Mouse (Mus musculus) macrophage (primary cell): ENCODE measurements at regions not wholly inside any gene's neighbourhood (a gene's known extent, or its start where the extent isn't known, plus 50 kb on each side); places are given as distances from the start of the nearest gene placed in this dataset.

Source experiments
- H3K27ac ChIP-seq: fragments of 350-480 bp; formaldehyde crosslinking; 2 replicates; pipeline ENCODE4 v1.9.0; 2021
- H3K36me3 ChIP-seq: fragments of 350-480 bp; formaldehyde crosslinking; 2 replicates; pipeline ENCODE4 v1.9.0; 2021; ENCODE audit errors: inconsistent target
- H3K4me3 ChIP-seq: fragments of 350-480 bp; formaldehyde crosslinking; 2 replicates; pipeline ENCODE4 v1.9.0; 2021; ENCODE audit errors: inconsistent target
- H3K79me2 ChIP-seq: fragments of 350-480 bp; formaldehyde crosslinking; 2 replicates; pipeline ENCODE4 v1.9.0; 2021; ENCODE audit errors: inconsistent target
- WGBS: methylation state at CpG from one replicate; pipeline ENCODE4 v1.1.7; 2026; ENCODE audit warnings: inconsistent platforms; ENCODE audit not compliant: missing documents; 5-methylcytosine and 5-hydroxymethylcytosine counted together

DNA sequence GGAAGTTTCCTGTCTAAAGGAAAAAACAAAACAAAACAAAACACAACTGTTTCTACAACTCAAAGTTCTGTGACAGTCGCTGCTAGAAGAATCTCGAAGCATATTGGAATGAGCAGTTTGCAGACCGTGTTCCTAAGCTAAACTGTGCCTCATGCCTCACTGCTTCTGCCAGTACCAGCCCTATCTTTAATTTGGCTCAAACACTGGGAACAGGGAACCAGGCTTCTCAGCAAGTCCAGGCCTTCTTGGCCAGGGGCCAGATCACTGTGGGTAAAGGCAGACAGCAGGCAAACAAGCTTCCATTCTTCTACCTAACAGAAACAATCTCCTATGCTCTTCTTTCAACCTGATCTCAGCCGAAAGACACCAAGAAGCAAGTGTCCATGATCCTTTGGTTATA lies 56.5 kb downstream of the Tmsb4x start:
- H3K36me3 ChIP-seq, result no peaks in the 10 kb centered on the region
- WGBS, result 89% methylated on average over 4 of the region's 4 CpGs
- H3K27ac ChIP-seq, result no peak overlapping the region
- no peaks in the 10 kb centered on the region for H3K79me2 ChIP-seq
- no peak overlapping the region for H3K4me3 ChIP-seq

DNA sequence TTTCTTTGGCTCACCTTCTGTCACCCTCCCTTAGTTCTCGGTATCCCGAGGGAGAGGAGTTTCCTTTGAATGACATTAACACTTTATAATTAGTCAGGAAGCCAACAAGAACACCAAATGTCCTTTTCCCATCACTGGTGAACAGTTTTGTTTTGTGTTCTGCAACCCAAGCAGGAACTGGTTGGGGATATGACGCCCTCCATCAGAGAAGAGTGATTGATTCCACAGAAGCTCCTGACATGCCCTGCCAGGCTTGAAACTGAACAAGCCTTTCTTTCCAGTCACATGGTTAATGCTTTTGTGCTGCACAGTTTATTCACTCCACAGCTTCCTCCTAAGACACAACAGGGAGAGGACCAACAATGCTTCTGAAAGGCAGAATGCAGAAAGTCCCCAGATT lies 57.8 kb downstream of the Tmsb4x start:
- Histone ChIP-seq H3K36me3 (no peaks in the 10 kb centered on the region), H3K79me2 (no peaks in the 10 kb centered on the region), H3K27ac (no peak overlapping the region), H3K4me3 (no peak overlapping the region)
- WGBS, result 90% methylated on average over 3 of the region's 3 CpGs

DNA sequence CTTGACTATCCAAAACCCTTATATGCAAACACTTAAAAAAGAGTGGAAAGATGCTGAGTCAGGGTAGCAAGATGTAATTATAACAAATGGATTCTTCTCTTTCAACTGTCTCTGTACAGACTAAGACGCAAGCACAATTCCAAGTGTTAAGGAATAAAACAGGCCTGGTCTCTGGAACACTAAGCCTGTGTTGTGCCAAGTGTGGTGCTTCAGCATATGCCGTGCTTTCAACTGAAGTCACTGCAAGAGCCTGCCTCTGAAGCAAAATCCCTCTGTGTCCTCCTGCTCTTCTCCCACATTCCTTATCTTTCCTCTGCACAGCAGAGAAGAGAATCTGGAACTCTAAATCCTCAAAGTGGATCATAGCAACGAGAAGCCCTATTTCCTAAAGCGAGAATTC lies 59.7 kb downstream of the Tmsb4x start:
- WGBS, result 96% methylated on average over 3 of the region's 4 CpGs

DNA sequence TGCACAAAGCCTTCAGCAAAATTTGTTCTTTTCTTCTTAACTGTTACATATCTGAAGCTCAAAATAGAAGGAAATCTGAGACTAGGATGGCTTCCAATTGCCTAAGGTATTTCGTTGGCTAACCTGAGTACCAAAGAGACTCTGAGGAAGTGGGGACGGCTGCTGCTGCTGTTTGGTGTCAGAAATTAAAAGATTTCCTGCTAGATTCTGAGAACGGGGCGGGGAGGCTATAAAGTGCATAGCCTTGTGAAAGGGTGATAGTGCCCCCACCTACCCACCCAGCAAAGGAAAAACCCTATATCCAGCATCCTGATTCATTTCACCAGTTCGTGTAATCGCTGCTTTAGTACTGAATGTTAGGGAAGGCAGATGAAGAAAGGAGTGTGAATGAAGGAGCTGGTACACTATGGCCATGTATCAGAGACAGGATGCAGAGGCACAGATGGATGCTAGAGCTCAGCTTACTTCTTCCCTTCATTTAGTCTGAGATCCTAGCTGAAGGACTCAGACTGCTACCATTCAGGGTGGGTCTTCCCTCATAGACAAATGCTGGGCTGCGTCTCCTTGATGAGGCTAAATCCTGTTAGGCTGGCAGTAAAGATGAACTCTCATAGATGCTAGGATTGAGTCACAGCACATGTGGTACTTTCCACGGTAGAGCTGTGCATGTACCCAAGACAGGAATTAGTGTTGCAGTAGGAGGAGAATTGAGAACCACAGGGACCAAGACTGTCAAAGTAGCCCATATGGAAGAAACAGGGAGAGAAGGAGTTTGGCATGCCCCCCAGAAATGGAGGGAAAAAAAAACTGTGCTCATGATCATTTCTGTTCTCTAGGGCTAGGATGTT lies 62.4 kb downstream of the Tmsb4x start:
- H3K27ac ChIP-seq, result no peak overlapping the region
- no peak overlapping the region for H3K4me3 ChIP-seq
- H3K79me2 ChIP-seq, result no peaks in the 10 kb centered on the region
- 76% methylated on average over 7 of the region's 8 CpGs for WGBS
- H3K36me3 ChIP-seq, result no peaks in the 10 kb centered on the region

More for the DNA sequence above, 59.7 kb downstream of the Tmsb4x start:
- Histone ChIP-seq H3K79me2 (no peaks in the 10 kb centered on the region), H3K36me3 (no peaks in the 10 kb centered on the region), H3K27ac (no peak overlapping the region), H3K4me3 (no peak overlapping the region)

DNA sequence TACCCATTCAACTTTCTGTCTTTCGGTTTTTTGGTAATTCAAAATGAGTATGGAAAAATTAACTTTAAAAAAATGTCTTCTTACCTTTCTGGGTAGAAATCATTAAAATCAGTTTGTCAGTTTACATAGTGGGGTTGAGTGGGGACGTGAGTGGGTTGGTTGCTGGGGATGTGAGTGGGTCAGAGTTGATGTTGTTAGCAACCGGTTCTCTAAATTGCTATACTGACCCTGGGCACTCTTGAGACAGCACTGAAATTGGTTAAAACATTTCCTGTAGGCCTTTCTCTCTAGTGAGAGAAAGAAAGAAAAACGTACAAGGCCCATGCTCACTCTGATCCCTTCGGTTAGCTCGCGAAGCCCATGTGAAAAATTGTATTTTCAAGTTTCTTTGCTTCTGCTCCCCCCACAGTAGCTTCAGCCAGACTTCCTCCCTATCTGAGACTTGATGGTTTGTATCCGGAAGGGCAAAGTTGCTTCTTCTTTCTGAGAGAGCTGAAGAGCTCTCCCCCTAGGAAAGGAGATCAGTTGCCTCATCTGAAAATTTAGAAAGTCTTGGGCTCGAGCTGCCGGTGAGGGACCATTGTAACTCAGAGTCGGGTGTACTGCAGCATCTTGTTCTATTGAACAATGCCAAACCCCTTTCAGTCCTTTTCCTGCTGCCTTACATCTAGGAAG lies 63.5 kb downstream of the Tmsb4x start:
- Histone ChIP-seq H3K4me3 (no peak overlapping the region), H3K27ac (peak overlapping the region; percentile 17; the same call in 1 of the 2 replicates), H3K79me2 (no peaks in the 10 kb centered on the region), H3K36me3 (no peaks in the 10 kb centered on the region)
- WGBS, result 39% methylated on average over 11 of the region's 11 CpGs

DNA sequence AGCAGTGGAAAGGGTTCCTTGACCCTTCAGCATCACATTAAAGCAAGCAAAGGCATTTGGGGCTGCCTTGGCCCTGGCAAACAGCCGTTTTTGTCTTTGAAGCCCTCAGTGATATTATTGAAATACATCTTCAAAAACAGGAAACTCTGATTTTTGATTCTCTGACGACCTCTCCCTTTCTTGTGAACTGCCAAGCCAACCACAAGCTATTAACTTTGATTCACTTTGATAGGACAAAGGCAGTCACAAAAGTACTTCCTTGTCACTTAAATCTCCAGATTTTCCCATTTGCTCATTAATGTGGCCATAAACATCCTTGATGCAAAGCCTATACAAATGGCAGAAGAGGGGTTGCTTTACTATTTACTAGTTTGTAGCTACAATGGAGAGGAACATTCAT lies 70.0 kb downstream of the Tmsb4x start:
- WGBS, result 89% methylated on average over 2 of the region's 2 CpGs
- Histone ChIP-seq H3K36me3 (no peaks in the 10 kb centered on the region), H3K4me3 (no peak overlapping the region), H3K27ac (no peak overlapping the region), H3K79me2 (no peaks in the 10 kb centered on the region)

DNA sequence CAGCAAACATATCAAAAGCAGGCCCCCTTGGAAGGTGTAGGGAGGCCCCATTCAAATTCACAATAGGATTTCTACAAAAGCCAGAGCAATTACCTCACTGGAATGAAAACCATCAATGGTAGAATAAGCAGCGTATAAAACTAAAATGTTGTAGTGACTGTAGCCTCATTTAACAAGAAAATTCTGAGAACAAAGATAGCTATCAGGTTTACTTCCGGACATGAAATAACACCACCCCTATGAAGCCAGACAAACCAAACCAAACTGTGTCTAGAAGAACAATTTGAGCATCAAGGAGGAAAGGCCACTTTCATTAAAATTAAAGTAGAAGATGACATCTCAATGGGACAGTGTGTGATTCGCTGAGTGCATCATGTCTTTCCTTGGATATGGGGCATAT lies 74.9 kb downstream of the Tmsb4x start:
- no peaks in the 10 kb centered on the region for H3K36me3 ChIP-seq
- no peaks in the 10 kb centered on the region for H3K79me2 ChIP-seq
- no peak overlapping the region for H3K4me3 ChIP-seq
- WGBS, result 96% methylated on average over 3 of the region's 3 CpGs
- no peak overlapping the region for H3K27ac ChIP-seq

DNA sequence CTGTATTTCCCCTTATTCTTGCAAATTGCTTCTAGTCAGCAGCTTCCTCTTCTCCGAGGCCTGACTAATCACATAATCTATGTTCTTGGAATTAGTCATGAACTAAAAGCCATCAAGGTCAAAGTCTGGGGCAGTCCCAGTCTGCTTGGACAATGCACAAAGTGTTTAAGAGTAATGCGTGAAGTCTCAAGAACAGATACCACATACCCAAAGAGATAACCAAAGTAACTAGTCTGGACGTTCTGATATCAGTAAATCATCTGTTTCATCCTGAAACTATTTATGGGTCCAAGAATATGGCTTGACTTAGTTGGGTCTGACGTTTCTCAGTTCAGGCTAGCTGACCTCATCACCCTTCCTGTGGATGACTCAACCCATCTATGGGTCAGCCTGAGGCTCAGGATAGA lies 76.1 kb downstream of the Tmsb4x start:
- 36% methylated on average over 4 of the region's 4 CpGs for WGBS
- peak overlapping the region; percentile 52 for H3K27ac ChIP-seq

DNA sequence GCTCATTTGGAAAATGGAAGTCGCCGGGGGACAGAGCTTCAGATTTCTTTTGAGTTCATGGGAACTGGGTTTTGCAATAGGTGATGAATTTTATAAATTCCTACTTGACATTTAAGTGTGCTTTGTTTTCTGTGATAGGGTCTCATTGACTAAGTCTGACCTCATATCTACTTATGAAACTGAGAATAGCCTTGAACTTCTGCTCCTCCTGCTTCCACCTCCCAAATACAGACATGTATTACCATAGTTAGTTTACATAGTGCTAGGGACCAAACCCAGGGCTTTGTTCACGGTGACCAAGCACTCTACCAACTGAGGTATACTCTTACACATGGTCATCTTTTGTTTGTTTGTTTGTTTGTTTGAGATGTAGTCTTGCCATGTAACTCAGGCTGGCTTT lies 77.8 kb downstream of the Tmsb4x start:
- H3K27ac ChIP-seq, result no peak overlapping the region

More for the DNA sequence above, 76.1 kb downstream of the Tmsb4x start:
- Histone ChIP-seq H3K79me2 (no peaks in the 10 kb centered on the region), H3K4me3 (no peak overlapping the region), H3K36me3 (no peaks in the 10 kb centered on the region)

DNA sequence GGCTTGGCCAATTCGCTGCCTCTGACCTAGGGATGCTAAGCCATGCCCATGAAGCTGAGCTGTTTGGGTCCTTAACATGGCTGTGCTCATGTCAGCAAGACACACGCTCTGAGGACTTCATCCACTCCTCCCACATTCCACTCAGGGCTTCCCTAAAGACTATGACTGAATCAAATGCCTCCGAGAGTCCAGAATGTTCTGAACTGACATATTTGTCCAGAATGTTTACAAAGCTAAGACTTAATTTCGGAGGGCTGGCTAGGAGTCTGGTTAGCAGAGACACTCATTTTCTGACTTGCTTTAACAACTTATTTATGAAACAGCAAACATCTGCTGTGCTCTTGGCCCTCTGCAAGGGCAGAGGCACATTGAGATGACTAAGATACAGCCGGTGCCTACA lies 78.5 kb downstream of the Tmsb4x start:
- H3K4me3 ChIP-seq, result no peak overlapping the region
- WGBS, result 94% methylated on average over 5 of the region's 5 CpGs
- no peak overlapping the region for H3K27ac ChIP-seq
- H3K79me2 ChIP-seq, result no peaks in the 10 kb centered on the region
- H3K36me3 ChIP-seq, result no peaks in the 10 kb centered on the region

More for the DNA sequence above, 77.8 kb downstream of the Tmsb4x start:
- H3K4me3 ChIP-seq, result no peak overlapping the region
- H3K79me2 ChIP-seq, result no peaks in the 10 kb centered on the region
- WGBS, result 87% methylated on average over 3 of the region's 3 CpGs
- no peaks in the 10 kb centered on the region for H3K36me3 ChIP-seq

DNA sequence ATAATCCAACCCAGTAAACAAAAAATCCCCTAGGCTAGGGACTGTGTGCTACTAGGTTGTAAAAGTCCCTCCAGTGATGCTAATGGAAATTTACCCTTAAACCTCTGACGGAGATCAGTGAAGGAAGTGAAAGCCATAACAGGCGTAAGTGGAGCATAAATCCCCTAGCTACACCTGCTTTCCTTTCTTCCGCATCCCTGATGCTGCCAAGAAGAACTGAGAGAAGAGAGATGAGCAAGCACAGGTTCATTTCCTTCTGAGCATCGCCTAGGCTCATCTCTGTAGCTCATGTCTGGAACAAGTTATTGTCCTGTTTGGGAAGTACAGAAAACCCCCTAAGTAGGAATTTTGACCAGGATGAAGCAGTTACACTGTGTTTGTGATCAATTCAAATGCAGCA lies 89.8 kb downstream of the Tmsb4x start:
- no peak overlapping the region for H3K4me3 ChIP-seq
- H3K79me2 ChIP-seq, result no peaks in the 10 kb centered on the region
- H3K27ac ChIP-seq, result no peak overlapping the region
- 80% methylated on average over 4 of the region's 4 CpGs for WGBS
- no peaks in the 10 kb centered on the region for H3K36me3 ChIP-seq

DNA sequence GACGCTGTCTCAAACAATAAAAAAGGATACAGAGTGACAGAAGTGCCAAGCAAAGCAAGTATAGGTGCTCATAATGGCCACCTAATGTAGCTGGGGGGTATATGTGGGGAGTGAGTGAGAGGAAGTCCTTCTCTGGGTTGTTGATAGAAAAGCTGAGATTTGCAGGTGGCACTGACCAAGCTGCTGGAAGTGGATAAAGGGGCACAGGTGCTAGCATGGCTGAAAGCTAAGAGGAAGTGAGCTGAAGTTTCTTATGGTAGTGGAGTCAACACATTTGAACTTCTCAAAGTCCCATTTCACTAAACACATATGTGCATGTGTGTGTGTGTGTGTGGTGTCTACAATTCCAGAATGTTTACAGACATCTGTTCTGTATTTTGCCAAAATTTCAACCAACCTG lies 94.0 kb downstream of the Tmsb4x start:
- no peak overlapping the region for H3K27ac ChIP-seq
- H3K36me3 ChIP-seq, result no peaks in the 10 kb centered on the region
- H3K4me3 ChIP-seq, result no peak overlapping the region
- WGBS, result 88% methylated on average over 1 of the region's 1 CpGs
- no peaks in the 10 kb centered on the region for H3K79me2 ChIP-seq

DNA sequence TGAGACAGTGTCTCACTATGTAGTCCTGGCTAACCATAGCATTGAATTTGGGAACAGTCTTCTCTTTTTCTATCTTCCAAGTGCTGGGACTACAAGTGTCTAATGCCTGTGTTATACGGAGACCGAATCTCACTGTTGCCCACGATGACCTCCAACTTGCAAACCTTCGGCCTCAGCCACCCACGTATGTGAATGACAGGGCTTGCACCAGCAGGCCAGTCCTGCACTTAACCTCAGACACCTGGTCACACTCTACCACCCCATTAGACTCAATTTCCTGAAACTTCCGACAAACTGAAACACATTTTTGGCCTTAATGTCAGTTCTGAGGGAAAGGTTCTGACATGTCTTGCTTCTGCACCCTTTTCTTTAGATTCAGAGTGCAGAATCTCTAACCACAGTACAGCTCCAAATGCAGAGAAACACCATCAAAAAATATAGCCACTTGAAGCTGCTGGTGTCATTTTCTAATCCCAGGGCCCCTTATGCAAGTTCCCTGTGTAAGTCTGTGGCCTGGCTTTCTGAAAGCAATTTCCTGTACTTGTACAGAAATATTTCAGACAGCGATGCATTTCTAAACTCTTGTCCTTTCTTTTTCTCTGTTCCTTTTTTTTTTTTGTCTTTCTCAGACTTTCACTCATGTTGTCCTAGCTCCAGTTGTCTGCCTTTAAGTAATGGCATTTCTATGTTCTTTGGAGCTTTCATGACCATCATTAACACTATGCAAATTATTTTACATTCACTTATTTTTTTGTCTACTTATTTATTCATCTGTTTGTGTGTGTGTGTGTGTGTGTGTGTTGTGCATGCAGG lies 97.8 kb downstream of the Tmsb4x start:
- 39% methylated on average over 7 of the region's 7 CpGs for WGBS
- no peak overlapping the region for H3K4me3 ChIP-seq

DNA sequence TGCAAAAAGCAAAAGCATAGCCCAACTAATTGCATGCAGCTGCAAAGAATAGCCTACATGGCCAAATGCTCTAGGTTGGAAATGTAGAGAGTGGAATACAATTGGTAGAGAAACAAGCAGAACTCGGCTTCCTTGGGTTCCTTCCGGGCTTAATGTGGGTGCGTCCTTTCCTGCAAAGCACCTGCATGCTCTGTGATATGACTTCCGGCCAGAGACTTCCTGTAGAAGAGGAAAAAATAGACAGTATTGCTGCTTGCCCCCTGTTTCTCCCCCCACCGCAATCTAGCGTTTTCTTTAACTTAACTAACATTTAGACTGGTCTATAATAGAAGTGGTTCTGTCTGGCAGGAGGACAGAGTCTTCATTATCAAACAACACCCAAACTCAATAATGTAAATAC lies 100.8 kb downstream of the Tmsb4x start:
- 59% methylated on average over 6 of the region's 6 CpGs for WGBS
- Histone ChIP-seq H3K4me3 (no peak overlapping the region), H3K79me2 (no peaks in the 10 kb centered on the region), H3K36me3 (no peaks in the 10 kb centered on the region), H3K27ac (no peak overlapping the region)

More for the DNA sequence above, 97.8 kb downstream of the Tmsb4x start:
- Histone ChIP-seq H3K79me2 (no peaks in the 10 kb centered on the region), H3K36me3 (no peaks in the 10 kb centered on the region), H3K27ac (peak overlapping the region; percentile 52)

DNA sequence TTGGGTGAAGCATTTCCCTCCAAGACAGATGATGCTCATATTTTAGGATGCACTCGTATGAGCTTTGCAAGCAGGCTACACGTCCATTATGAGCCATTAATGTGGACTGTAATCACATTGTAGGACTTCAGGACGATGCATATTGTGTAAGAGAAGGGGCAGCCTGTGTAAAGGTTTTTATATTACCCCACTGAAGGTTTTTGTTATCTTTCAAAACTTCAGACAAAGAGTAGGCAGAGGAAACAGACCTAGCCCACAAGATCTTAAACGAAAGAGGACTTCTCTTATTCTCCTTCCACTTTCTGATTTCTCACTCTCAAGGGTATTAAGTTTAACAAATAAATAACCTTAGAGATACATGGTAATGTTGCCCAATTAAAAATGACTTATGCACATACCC lies 101.6 kb downstream of the Tmsb4x start:
- 40% methylated on average over 3 of the region's 4 CpGs for WGBS
- Histone ChIP-seq H3K27ac (no peak overlapping the region), H3K36me3 (no peaks in the 10 kb centered on the region), H3K4me3 (no peak overlapping the region), H3K79me2 (no peaks in the 10 kb centered on the region)
